Mouse (Mus musculus): ENCODE data around the gene Fbxw11. TPM values are rescaled to one million over a fixed set of nuclear protein-coding genes. Genes with fewer than 3 reads are reported as not detected.
"Not testable (repeated sequence)": the region's sequence is repeated elsewhere in the genome, so short reads cannot be mapped to it uniquely, and the experiment has no call there.

Fbxw11 gene
- polyA plus RNA-seq, 1 experiment from 2014 or later = 36.0 TPM

DNA sequence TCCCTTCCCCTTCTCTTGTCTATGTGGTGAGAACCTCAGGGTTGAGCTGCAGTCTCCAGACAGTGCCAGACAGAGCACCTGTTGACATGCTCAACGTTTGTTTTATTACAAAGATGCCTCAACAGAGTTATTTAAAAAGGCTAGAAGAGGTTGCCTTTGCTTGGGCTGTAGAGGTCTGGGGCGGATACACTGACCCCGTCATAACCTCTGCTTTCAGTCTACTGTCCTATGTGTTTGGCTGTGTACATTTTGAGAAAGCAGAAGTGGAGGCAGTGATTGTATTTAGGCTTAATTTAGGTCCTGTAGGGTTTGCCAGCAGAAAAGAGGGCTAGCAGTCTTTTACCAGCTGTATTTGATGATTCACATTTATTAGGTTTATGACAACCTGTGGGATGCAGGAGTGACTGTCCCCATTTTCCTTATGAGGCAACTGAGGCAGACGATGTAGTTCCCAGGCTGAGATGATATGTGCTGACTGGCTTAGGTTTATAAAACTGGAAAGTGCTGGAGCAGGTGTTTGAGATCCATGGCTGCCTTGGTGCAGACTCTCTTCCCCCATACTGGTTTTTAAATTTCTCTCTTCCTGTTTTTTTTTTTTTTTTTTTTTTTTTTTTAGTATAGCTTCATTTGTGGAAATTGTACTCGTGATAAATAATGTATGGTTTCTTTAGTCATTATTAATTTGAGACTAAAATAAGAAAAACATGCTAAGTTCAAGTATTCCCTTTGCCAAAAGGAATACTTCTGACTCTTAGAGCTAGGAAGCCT is 40.0 kb downstream of the Fbxw11 start:
- ATAC-seq = no peak
- Histone ChIP-seq H3K27me3 (replicated peaks) (no peaks in the 10 kb centered on the region), H3K9me3 (replicated peaks) (no peaks in the 10 kb centered on the region), H3K4me2 (no peak overlapping the region), H3K9ac (no peak overlapping the region), H3K27ac (no peak overlapping the region), H3K4me3 (no peak overlapping the region), H3K36me3 (no peaks in the 10 kb centered on the region), H3K4me1 (peaks cover 47% of the 10 kb centered on the region)
- WGBS (ENCODE audit: insufficient replicate concordance) = 68% methylated on average over 5 of the region's 5 CpGs

- ATAC-seq = no peak
- Histone ChIP-seq H3K36me3 (no peaks in the 10 kb centered on the region), H3K9me3 (replicated peaks) (no peaks in the 10 kb centered on the region), H3K4me3 (no peak overlapping the region), H3K9ac (no peak overlapping the region), H3K4me2 (no peak overlapping the region), H3K27me3 (replicated peaks) (no peaks in the 10 kb centered on the region), H3K4me1 (peaks cover 45% of the 10 kb centered on the region), H3K27ac (no peak overlapping the region)
- 70% methylated on average over 3 of the region's 3 CpGs for WGBS (ENCODE audit: insufficient replicate concordance)
Measured at GRCm38 (mm10) chr11:32684690-32685254, 42.2 kb downstream of the Fbxw11 start.

- no peaks in the 10 kb centered on the region for H3K9me3 ChIP-seq (replicated peaks)
- H3K27ac ChIP-seq = peak overlapping the region; percentile 7; the same call in 1 of the 2 replicates
- no peaks in the 10 kb centered on the region for H3K27me3 ChIP-seq (replicated peaks)
- H3K9ac ChIP-seq = no peak overlapping the region
- 87% methylated on average over 2 of the region's 2 CpGs for WGBS (ENCODE audit: insufficient replicate concordance)
- H3K4me2 ChIP-seq = no peak overlapping the region
- H3K36me3 ChIP-seq = no peaks in the 10 kb centered on the region
- peaks cover 22% of the 10 kb centered on the region for H3K4me1 ChIP-seq
- ATAC-seq = peak; percentile 40; the same call in 1 of the 2 replicates
- no peak overlapping the region for H3K4me3 ChIP-seq
Measured at GRCm38 (mm10) chr11:32688245-32688855, 45.8 kb downstream of the Fbxw11 start.

DNA sequence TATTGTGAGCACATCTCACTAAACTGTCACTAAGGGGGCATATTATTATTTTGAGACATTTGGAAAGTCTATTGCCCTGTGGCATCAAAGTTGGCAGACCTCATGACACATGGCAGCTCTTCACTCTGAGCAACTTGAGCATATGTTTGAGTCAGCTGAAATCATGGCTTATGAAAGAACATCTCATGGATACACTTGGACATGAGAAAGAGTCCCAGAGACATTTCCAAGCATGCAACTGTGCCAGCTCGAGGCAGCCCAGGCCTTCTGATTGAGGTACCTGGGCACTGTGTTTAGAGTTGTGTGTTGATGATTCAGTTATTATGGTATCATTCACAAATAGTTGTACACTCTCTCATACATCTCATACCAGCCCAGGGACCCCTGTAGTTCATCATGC is 47.0 kb downstream of the Fbxw11 start:
- no peaks in the 10 kb centered on the region for H3K36me3 ChIP-seq
- no peak overlapping the region for H3K4me3 ChIP-seq
- ATAC-seq = no peak
- peaks cover 22% of the 10 kb centered on the region for H3K4me1 ChIP-seq
- H3K27me3 ChIP-seq (replicated peaks) = no peaks in the 10 kb centered on the region
- H3K4me2 ChIP-seq = no peak overlapping the region
- 52% methylated on average over 1 of the region's 1 CpGs for WGBS (ENCODE audit: insufficient replicate concordance)
- H3K9ac ChIP-seq = no peak overlapping the region
- H3K27ac ChIP-seq = no peak overlapping the region
- H3K9me3 ChIP-seq (replicated peaks) = no peaks in the 10 kb centered on the region

GRCm38 (mm10) chr11:32692834-32693233 is 50.3 kb downstream of the Fbxw11 start:
- no peak for ATAC-seq
- no peaks in the 10 kb centered on the region for H3K9me3 ChIP-seq (replicated peaks)
- no peaks in the 10 kb centered on the region for H3K27me3 ChIP-seq (replicated peaks)
- H3K36me3 ChIP-seq = no peaks in the 10 kb centered on the region
- no peak overlapping the region for H3K4me3 ChIP-seq
- H3K4me2 ChIP-seq = no peak overlapping the region
- H3K27ac ChIP-seq = no peak overlapping the region
- peaks cover 41% of the 10 kb centered on the region for H3K4me1 ChIP-seq
- no peak overlapping the region for H3K9ac ChIP-seq
- 84% methylated on average over 1 of the region's 1 CpGs for WGBS (ENCODE audit: insufficient replicate concordance)

DNA sequence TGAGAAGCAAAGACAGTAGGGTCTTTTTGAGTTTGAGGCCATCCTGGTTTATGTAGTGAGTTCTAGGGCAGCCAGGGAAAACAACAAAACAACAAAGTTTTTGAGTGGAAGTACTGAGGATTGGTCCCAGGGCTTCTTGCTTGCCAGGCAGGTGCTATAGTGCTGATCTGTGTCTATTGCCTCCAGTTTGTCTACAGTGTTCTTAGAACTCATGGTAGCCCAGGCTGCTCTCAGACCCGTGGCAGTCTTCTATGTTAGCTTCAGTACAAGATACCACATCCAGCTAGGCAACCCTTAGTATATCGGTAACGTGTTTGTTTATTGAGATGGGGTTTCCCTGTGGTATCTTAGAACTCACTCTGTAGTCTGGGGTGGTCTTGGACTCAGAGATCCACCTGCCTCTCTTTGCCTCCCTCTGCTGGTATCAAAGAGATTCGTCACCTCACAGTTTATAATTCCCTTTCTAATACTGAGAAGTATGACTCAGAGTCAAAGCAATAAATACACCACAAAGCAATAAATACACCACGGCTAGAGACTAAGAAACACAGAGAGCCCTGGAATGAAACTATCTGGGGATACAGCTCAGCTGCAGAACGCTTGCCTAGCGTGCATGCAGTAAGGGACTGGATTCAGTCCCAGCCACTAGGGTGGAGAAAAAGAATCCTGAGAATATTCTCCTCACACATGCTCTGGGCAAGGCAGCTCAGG is 51.1 kb downstream of the Fbxw11 start:
- Histone ChIP-seq H3K9me3 (replicated peaks) (no peaks in the 10 kb centered on the region), H3K4me1 (peaks cover 41% of the 10 kb centered on the region), H3K27me3 (replicated peaks) (no peaks in the 10 kb centered on the region), H3K9ac (no peak overlapping the region), H3K4me3 (no peak overlapping the region), H3K36me3 (no peaks in the 10 kb centered on the region), H3K4me2 (no peak overlapping the region), H3K27ac (no peak overlapping the region)
- 62% methylated on average over 7 of the region's 7 CpGs for WGBS (ENCODE audit: insufficient replicate concordance)
- no peak for ATAC-seq

DNA sequence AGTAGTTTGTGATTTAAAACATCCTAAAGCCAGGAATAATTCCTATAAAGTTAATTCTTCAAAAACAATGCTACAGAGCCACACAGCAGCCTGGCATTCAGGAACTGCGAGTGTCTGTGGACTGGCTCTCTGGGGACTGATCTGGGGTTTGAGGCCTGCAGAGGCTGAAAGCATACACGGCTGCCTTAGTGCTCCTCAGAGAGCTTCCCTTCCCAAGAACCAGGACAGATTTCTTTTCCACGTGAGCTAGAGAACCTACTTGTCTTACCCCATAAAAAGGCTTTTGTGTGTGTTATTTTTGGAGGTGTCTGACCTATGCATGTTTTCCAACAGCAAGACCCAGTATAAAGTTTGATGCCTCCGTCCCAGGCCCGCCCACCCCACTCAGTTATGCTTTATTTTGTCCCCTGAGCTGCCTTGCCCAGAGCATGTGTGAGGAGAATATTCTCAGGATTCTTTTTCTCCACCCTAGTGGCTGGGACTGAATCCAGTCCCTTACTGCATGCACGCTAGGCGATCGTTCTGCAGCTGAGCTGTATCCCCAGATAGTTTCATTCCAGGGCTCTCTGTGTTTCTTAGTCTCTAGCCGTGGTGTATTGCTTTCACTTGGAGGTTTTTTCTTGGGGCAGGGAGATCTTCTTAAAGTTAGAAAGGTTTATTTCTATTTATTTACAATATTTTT is 51.9 kb downstream of the Fbxw11 start:
- ATAC-seq; H3K36me3 ChIP-seq; H3K27ac ChIP-seq; H3K4me2 ChIP-seq; H3K9me3 ChIP-seq (replicated peaks); H3K4me3 ChIP-seq; H3K27me3 ChIP-seq (replicated peaks); H3K9ac ChIP-seq: not testable (repeated sequence)
- 80% methylated on average over 9 of the region's 9 CpGs for WGBS (ENCODE audit: insufficient replicate concordance)
- peaks cover 40% of the 10 kb centered on the region for H3K4me1 ChIP-seq

GRCm38 (mm10) chr11:32696446-32697090 is 54.0 kb downstream of the Fbxw11 start:
- 55% methylated on average over 2 of the region's 2 CpGs for WGBS (ENCODE audit: insufficient replicate concordance)
- Histone ChIP-seq H3K4me1 (peaks cover 50% of the 10 kb centered on the region), H3K4me2 (no peak overlapping the region), H3K27ac (no peak overlapping the region; the same call in 1 of the 2 replicates), H3K9ac (no peak overlapping the region), H3K4me3 (no peak overlapping the region), H3K27me3 (replicated peaks) (no peaks in the 10 kb centered on the region), H3K9me3 (replicated peaks) (no peaks in the 10 kb centered on the region), H3K36me3 (no peaks in the 10 kb centered on the region)
- no peak for ATAC-seq

GRCm38 (mm10) chr11:32697695-32698094 is 55.2 kb downstream of the Fbxw11 start:
- H3K9me3 ChIP-seq (replicated peaks) = no peaks in the 10 kb centered on the region
- no peak overlapping the region for H3K4me3 ChIP-seq
- WGBS (ENCODE audit: insufficient replicate concordance) = 24% methylated on average over 3 of the region's 3 CpGs
- H3K4me2 ChIP-seq = no peak overlapping the region
- H3K4me1 ChIP-seq = peaks cover 60% of the 10 kb centered on the region
- no peaks in the 10 kb centered on the region for H3K36me3 ChIP-seq
- H3K27me3 ChIP-seq (replicated peaks) = no peaks in the 10 kb centered on the region
- H3K27ac ChIP-seq = no peak overlapping the region
- ATAC-seq = no peak
- no peak overlapping the region for H3K9ac ChIP-seq

GRCm38 (mm10) chr11:32699913-32700493 is 57.5 kb downstream of the Fbxw11 start:
- H3K4me1 ChIP-seq = peaks cover 69% of the 10 kb centered on the region
- H3K4me3 ChIP-seq = no peak overlapping the region
- no peaks in the 10 kb centered on the region for H3K9me3 ChIP-seq (replicated peaks)
- no peaks in the 10 kb centered on the region for H3K27me3 ChIP-seq (replicated peaks)
- no peak overlapping the region for H3K9ac ChIP-seq
- H3K4me2 ChIP-seq = no peak overlapping the region
- no peak overlapping the region for H3K27ac ChIP-seq
- 52% methylated on average over 3 of the region's 3 CpGs for WGBS (ENCODE audit: insufficient replicate concordance)
- no peak for ATAC-seq
- H3K36me3 ChIP-seq = no peaks in the 10 kb centered on the region

DNA sequence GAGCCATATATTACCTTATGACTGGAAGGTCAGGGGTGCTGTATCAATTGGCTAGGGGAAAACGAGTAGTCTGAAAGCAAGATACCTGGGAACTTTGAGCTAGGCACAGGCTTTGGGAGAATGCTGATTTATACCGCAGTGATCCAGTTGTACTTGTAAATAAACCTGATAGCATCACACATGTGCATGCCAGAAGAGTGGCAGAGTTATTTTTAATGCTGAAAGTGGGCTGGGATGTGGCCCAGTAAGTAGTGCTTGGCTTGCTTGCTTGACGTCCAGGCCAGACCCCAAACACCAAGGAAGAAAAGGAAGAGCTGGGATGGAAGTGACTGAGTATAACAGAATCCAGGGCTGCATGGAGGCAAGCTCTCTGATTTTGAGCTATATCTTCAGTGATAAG is 59.0 kb downstream of the Fbxw11 start:
- ATAC-seq = no peak
- no peaks in the 10 kb centered on the region for H3K27me3 ChIP-seq (replicated peaks)
- H3K4me3 ChIP-seq = no peak overlapping the region
- H3K36me3 ChIP-seq = no peaks in the 10 kb centered on the region
- no peak overlapping the region for H3K27ac ChIP-seq
- no peaks in the 10 kb centered on the region for H3K9me3 ChIP-seq (replicated peaks)
- H3K9ac ChIP-seq = no peak overlapping the region
- H3K4me1 ChIP-seq = peaks cover 54% of the 10 kb centered on the region
- no peak overlapping the region for H3K4me2 ChIP-seq
- 71% methylated on average over 3 of the region's 3 CpGs for WGBS (ENCODE audit: insufficient replicate concordance)
